Mouse (Mus musculus): ENCODE data around the gene Map6.

GRCm38 (mm10) chr7:99323321-99323700 lies 56.1 kb downstream of the Map6 start:
- TF ChIP-seq GATA1 (IDR thresholded peaks at IDR 0.05; ENCODE audit: low read length) = no peak
- TF ChIP-seq TAL1 (IDR thresholded peaks at IDR 0.05; ENCODE audit: low read length) = no peak

Measured in erythroblast, embryonic 14.5 days (primary cell).